Mouse (Mus musculus): ENCODE measurements around the gene Rin1. TPM values are rescaled to one million over a fixed set of nuclear protein-coding genes. Genes with fewer than 3 reads are reported as not detected.

Rin1 gene
- total RNA-seq, 2 experiments from 2014 or later, result 2.2 to 2.9 TPM

GRCm38 (mm10) chr19:5041588-5041987 lies 8.7 kb upstream of the Rin1 start:
- no peak for DNase-seq

- DNase-seq, result no peak
Observed at GRCm38 (mm10) chr19:5045531-5045930, 4.8 kb upstream of the Rin1 start.

GRCm38 (mm10) chr19:5048138-5049056 lies 1.9 kb upstream of the Rin1 start:
- DNase-seq, result no peak

GRCm38 (mm10) chr19:5049325-5049724 lies 956 bp upstream of the Rin1 start:
- no peak for DNase-seq

- peak; percentile 35 for DNase-seq
Observed at GRCm38 (mm10) chr19:5051031-5051430, 750 bp downstream of the Rin1 start.

GRCm38 (mm10) chr19:5051515-5051914 lies 1.2 kb downstream of the Rin1 start:
- DNase-seq, result no peak

- DNase-seq, result no peak
Observed at GRCm38 (mm10) chr19:5052166-5052822, 2.0 kb downstream of the Rin1 start.

- no peak for DNase-seq
Observed at GRCm38 (mm10) chr19:5052853-5053252, 2.6 kb downstream of the Rin1 start.

- peak; percentile 64 for DNase-seq
Observed at GRCm38 (mm10) chr19:5053909-5054308, 3.6 kb downstream of the Rin1 start.

GRCm38 (mm10) chr19:5056251-5056650 lies 6.0 kb downstream of the Rin1 start:
- peak; percentile 67 for DNase-seq

GRCm38 (mm10) chr19:5057876-5058775 lies 7.8 kb downstream of the Rin1 start:
- no peak for DNase-seq

- peak; percentile 48 for DNase-seq
Observed at GRCm38 (mm10) chr19:5058801-5059771, 8.8 kb downstream of the Rin1 start.

- DNase-seq, result peak; percentile 47
Observed at GRCm38 (mm10) chr19:5060365-5061330, 10.4 kb downstream of the Rin1 start.

GRCm38 (mm10) chr19:5062041-5062440 lies 11.8 kb downstream of the Rin1 start:
- no peak for DNase-seq

- DNase-seq, result peak; percentile 46
Observed at GRCm38 (mm10) chr19:5062446-5062845, 12.2 kb downstream of the Rin1 start.

- peak; percentile 51 for DNase-seq
Observed at GRCm38 (mm10) chr19:5065104-5065503, 14.8 kb downstream of the Rin1 start.

GRCm38 (mm10) chr19:5067040-5067799 lies 16.9 kb downstream of the Rin1 start:
- peak; percentile 31 for DNase-seq

- peak; percentile 86 for DNase-seq
Observed at GRCm38 (mm10) chr19:5067867-5068569, 17.7 kb downstream of the Rin1 start, which contains the start of gene Cd248. Cd248 (plus strand) TSS chr19:5068078.

All from heart, postnatal 4 days (tissue).